Mouse (Mus musculus): Measurements from ENCODE around the gene Chp2.

Chp2 gene

GRCm38 (mm10) chr7:122219315-122219801 lies at the start of gene Chp2:
TSS of gene Chp2 (plus strand) at chr7:122219496.
- no peak for DNase-seq

- no peak for DNase-seq
These were observed 48.6 kb upstream of the Chp2 start for GRCm38 (mm10) chr7:122170705-122171104.

GRCm38 (mm10) chr7:122171613-122172012 lies 47.7 kb upstream of the Chp2 start:
- DNase-seq: no peak

GRCm38 (mm10) chr7:122180720-122181119 lies 38.6 kb upstream of the Chp2 start:
- DNase-seq: no peak

GRCm38 (mm10) chr7:122184569-122184968 lies 34.7 kb upstream of the Chp2 start:
- no peak for DNase-seq

- no peak for DNase-seq
These were observed 33.3 kb upstream of the Chp2 start, which contains the start of gene Ern2 for GRCm38 (mm10) chr7:122186043-122186442. TSS of gene Ern2 (minus strand) at chr7:122186207.

- DNase-seq: peak; percentile 26 to 59
These were observed 29.8 kb upstream of the Chp2 start for GRCm38 (mm10) chr7:122189484-122189883.

GRCm38 (mm10) chr7:122191097-122191496 lies 28.2 kb upstream of the Chp2 start:
- no peak for DNase-seq

GRCm38 (mm10) chr7:122193919-122194318 lies 25.4 kb upstream of the Chp2 start:
- DNase-seq: no peak

- DNase-seq: no peak
These were observed 22.5 kb upstream of the Chp2 start for GRCm38 (mm10) chr7:122196771-122197170.

- DNase-seq: peak; percentile 15 to 68
These were observed 22.0 kb upstream of the Chp2 start for GRCm38 (mm10) chr7:122197306-122197705.

- DNase-seq: peak in 1 of 2 experiments; percentile 33
These were observed 20.0 kb upstream of the Chp2 start for GRCm38 (mm10) chr7:122199296-122199695.

GRCm38 (mm10) chr7:122203936-122204335 lies 15.4 kb upstream of the Chp2 start:
- no peak for DNase-seq

GRCm38 (mm10) chr7:122206121-122206520 lies 13.2 kb upstream of the Chp2 start:
- no peak for DNase-seq

- DNase-seq: no peak
These were observed 10.8 kb upstream of the Chp2 start for GRCm38 (mm10) chr7:122208276-122209021.

GRCm38 (mm10) chr7:122226020-122226742 lies 6.9 kb downstream of the Chp2 start:
- no peak for DNase-seq

- no peak for DNase-seq
These were observed 7.4 kb downstream of the Chp2 start for GRCm38 (mm10) chr7:122226744-122227143.

GRCm38 (mm10) chr7:122229306-122229705 lies 10.0 kb downstream of the Chp2 start:
- DNase-seq: no peak

- DNase-seq: no peak
These were observed 10.6 kb downstream of the Chp2 start for GRCm38 (mm10) chr7:122229916-122230315.

- DNase-seq: no peak
These were observed 11.6 kb downstream of the Chp2 start for GRCm38 (mm10) chr7:122230866-122231265.

GRCm38 (mm10) chr7:122238939-122239338 lies 19.6 kb downstream of the Chp2 start:
- no peak for DNase-seq

GRCm38 (mm10) chr7:122240413-122241119 lies 21.3 kb downstream of the Chp2 start:
- DNase-seq: no peak

- peak; percentile 21 to 60 for DNase-seq
These were observed 23.0 kb downstream of the Chp2 start for GRCm38 (mm10) chr7:122242260-122242659.

All from cerebellum, postnatal 25 days (tissue).